Mouse (Mus musculus) embryonic fibroblast, embryonic 13.5 days (primary cell): ENCODE measurements around the gene B3galt1.

ENCODE experiments used
- CTCF ChIP-seq: IDR thresholded peaks from 2 replicates; pipeline ENCODE4 v1.5.1; 2011; ENCODE audit warnings: mild to moderate bottlenecking, control low read depth, low read length, moderate library complexity, borderline replicate concordance; ENCODE audit not compliant: insufficient read depth
- POLR2A ChIP-seq: IDR thresholded peaks from 2 replicates; pipeline ENCODE4 v1.6.1; 2011; ENCODE audit warnings: low read depth, mild to moderate bottlenecking, control low read depth, low read length, moderate library complexity

DNA sequence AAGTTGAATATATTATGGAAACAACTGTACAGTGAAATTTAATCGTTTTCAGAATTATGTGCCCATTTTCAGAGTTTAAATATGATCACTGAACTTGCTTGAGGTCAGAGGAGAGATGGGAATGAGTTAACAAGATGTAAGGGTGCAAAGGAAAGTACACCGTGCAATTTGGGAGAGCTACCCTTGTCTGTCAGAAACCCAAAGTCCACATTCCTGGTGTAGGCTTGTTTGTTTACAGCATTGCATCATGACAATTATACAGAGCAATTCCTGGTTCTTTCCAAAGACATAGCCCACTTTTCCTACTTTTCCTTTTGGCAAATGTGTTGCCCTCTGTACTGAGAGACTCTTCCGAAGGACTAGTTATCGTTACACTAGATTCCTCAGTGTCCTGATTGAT, 390.5 kb downstream of the B3galt1 start:
- no peak for TF ChIP-seq POLR2A
- no peak for TF ChIP-seq CTCF
